Comparison of ENCODE assay signal across 30 mouse cellular contexts in genomic region chr19:10424751-10425150, GRCm38 (mm10). TPM values are rescaled to one million over a fixed set of nuclear protein-coding genes. Genes with fewer than 3 reads are reported as not detected.
DNase-seq lines count a peak whose midpoint lies in the region; ATAC-seq and TF ChIP-seq lines count a peak whose summit lies in the region.
"Had no signal": no experiment of that assay in that cellular context is flagged by ENCODE, and none has a peak within 500 bp of the region (broad histone marks: within the 10 kb centered on the region; RNA-seq: fewer than 3 reads in every experiment).

No protein-coding gene starts in this region.

- 0 out of 2 replicates have a peak overlapping the region, but pooled peaks have one; percentile 24 for H3K27ac ChIP-seq in kidney, embryonic 15.5 days
- H3K27ac ChIP-seq in kidney, embryonic 14.5 days (ENCODE audit: low read depth, low read length) = no peak overlapping the region
- no peak overlapping the region for H3K27ac ChIP-seq in lung, postnatal 0 days (ENCODE audit: low read length)
- H3K27ac ChIP-seq: embryonic facial prominence, embryonic 12.5 days; forebrain, embryonic 15.5 days; hindbrain, embryonic 14.5 days; left cerebral cortex, adult 2 months; limb, embryonic 12.5 days; neural tube, embryonic 12.5 days had no signal

- peak; percentile 55 for DNase-seq in lung, postnatal 10 days
- DNase-seq in lung, postnatal 0 days (ENCODE audit: low spot score) = no peak
- DNase-seq in adipocyte (ENCODE audit: low spot score) = peak; percentile 63
- DNase-seq in kidney, postnatal 36 days = peak; percentile 29 to 32
- DNase-seq: adrenal gland, postnatal 10 days; cerebellum, adult 8-10 months; gastrocnemius, postnatal 36 days; heart, adult 18-20 months; liver, postnatal 0 days; right cerebral cortex, postnatal 4 days; thymus, adult 2 months; thymus, postnatal 36 days had no signal

- no peak for ATAC-seq in kidney, embryonic 15.5 days (replicated peaks; ENCODE audit: low FRiP score)
- ATAC-seq in kidney, embryonic 14.5 days (ENCODE audit: low FRiP score, low TSS enrichment) = no peak
- ATAC-seq in lung, postnatal 0 days = no peak
- no peak for ATAC-seq in megakaryocyte, adult 5-6 weeks (ENCODE audit: poor library complexity, severe bottlenecking)
- ATAC-seq: CD4-positive, CD25-positive, alpha-beta regulatory T cell, adult 4 months; forebrain, embryonic 15.5 days; intestine, postnatal 0 days; liver, postnatal 0 days; midbrain, embryonic 16.5 days had no signal

- H3K9ac ChIP-seq in kidney, embryonic 15.5 days = no peak overlapping the region
- no peak overlapping the region for H3K9ac ChIP-seq in kidney, embryonic 14.5 days (ENCODE audit: low read depth, low read length)
- H3K9ac ChIP-seq in lung, postnatal 0 days (replicated peaks; ENCODE audit: low read depth) = no peak overlapping the region
- H3K9ac ChIP-seq: embryonic facial prominence, embryonic 12.5 days; forebrain, embryonic 15.5 days; heart, embryonic 12.5 days; hindbrain, embryonic 14.5 days; limb, embryonic 12.5 days; liver, postnatal 0 days; neural tube, embryonic 12.5 days had no signal

- peaks cover 35% of the 10 kb centered on the region for H3K27me3 ChIP-seq in kidney, embryonic 15.5 days
- H3K27me3 ChIP-seq in kidney, embryonic 14.5 days (ENCODE audit: control insufficient read depth, insufficient read depth, low read length) = 0 out of 2 replicates have a peak, but pooled peaks cover 5% of the 10 kb centered on the region
- H3K27me3 ChIP-seq in lung, postnatal 0 days (replicated peaks; ENCODE audit: insufficient read depth, low read length) = 0 out of 2 replicates have a peak, but pooled peaks cover 3% of the 10 kb centered on the region
- H3K27me3 ChIP-seq: forebrain, embryonic 15.5 days had no signal

- no peak for TF ChIP-seq CTCF in lung, postnatal 0 days (IDR thresholded peaks at IDR 0.05)

- H3K4me2 ChIP-seq in kidney, embryonic 15.5 days = no peak overlapping the region
- no peak overlapping the region for H3K4me2 ChIP-seq in kidney, embryonic 14.5 days (replicated peaks; ENCODE audit: low read depth, low read length)
- no peak overlapping the region for H3K4me2 ChIP-seq in lung, postnatal 0 days (replicated peaks; ENCODE audit: low read depth, low read length)
- H3K4me2 ChIP-seq: embryonic facial prominence, embryonic 12.5 days; forebrain, embryonic 15.5 days; heart, embryonic 12.5 days; hindbrain, embryonic 14.5 days; limb, embryonic 12.5 days; liver, embryonic 11.5 days; midbrain, embryonic 11.5 days; neural tube, embryonic 12.5 days had no signal

- no peaks in the 10 kb centered on the region for H3K9me3 ChIP-seq in kidney, embryonic 15.5 days (replicated peaks)
- no peaks in the 10 kb centered on the region for H3K9me3 ChIP-seq in kidney, embryonic 14.5 days (ENCODE audit: control insufficient read depth, low read length)
- H3K9me3 ChIP-seq in lung, postnatal 0 days (ENCODE audit: low read length) = no peaks in the 10 kb centered on the region
- H3K9me3 ChIP-seq: embryonic facial prominence, embryonic 12.5 days; forebrain, embryonic 15.5 days; heart, embryonic 12.5 days; limb, embryonic 12.5 days; neural tube, embryonic 12.5 days had no signal

- H3K4me3 ChIP-seq in kidney, embryonic 15.5 days (replicated peaks) = no peak overlapping the region
- no peak overlapping the region for H3K4me3 ChIP-seq in kidney, embryonic 14.5 days (ENCODE audit: low read length)
- no peak overlapping the region for H3K4me3 ChIP-seq in lung, postnatal 0 days (ENCODE audit: low read depth, low read length)
- H3K4me3 ChIP-seq: embryonic facial prominence, embryonic 12.5 days; forebrain, embryonic 15.5 days; heart, embryonic 12.5 days; layer of hippocampus, adult 2 months; left cerebral cortex, adult 2 months; limb, embryonic 12.5 days; myocyte; neural tube, embryonic 12.5 days had no signal

- TF ChIP-seq EP300 in lung, postnatal 0 days (IDR thresholded peaks at IDR 0.05) = no peak

- 34% methylated on average over 1 of the region's 1 CpGs for WGBS in kidney, embryonic 15.5 days
- WGBS in kidney, embryonic 14.5 days = 41% methylated on average over 1 of the region's 1 CpGs
- 42% methylated on average over 1 of the region's 1 CpGs for WGBS in lung, postnatal 0 days

- H3K36me3 ChIP-seq in kidney, embryonic 15.5 days = no peaks in the 10 kb centered on the region
- no peaks in the 10 kb centered on the region for H3K36me3 ChIP-seq in kidney, embryonic 14.5 days (ENCODE audit: control insufficient read depth, insufficient read depth, low read length)
- no peaks in the 10 kb centered on the region for H3K36me3 ChIP-seq in lung, postnatal 0 days (ENCODE audit: insufficient read depth, low read length)
- H3K36me3 ChIP-seq: embryonic facial prominence, embryonic 12.5 days; forebrain, embryonic 15.5 days; heart, embryonic 12.5 days; limb, embryonic 12.5 days; neural tube, embryonic 12.5 days had no signal

- peaks cover 81% of the 10 kb centered on the region for H3K4me1 ChIP-seq in kidney, embryonic 15.5 days
- H3K4me1 ChIP-seq in kidney, embryonic 14.5 days (ENCODE audit: control insufficient read depth, insufficient read depth, low read length) = peaks cover 61% of the 10 kb centered on the region
- H3K4me1 ChIP-seq in lung, postnatal 0 days (ENCODE audit: insufficient read depth, low read depth, low read length) = peaks cover 3% of the 10 kb centered on the region; the same call in 1 of the 2 replicates

RNA-seq across cellular contexts. Expression of gene Lrrc10b, which starts 32.5 kb away (rescaled TPM):
- 0.69 and 0.73 TPM in 2 replicates for polyA plus RNA-seq in kidney, embryonic 15.5 days (2015; fragmentation: Nextera tagmentation; extraction: Ambion mirVana)
- polyA plus RNA-seq in kidney, embryonic 14.5 days (2014; fragmentation: Nextera tagmentation; extraction: Ambion mirVana) = 0.91 and 1.0 TPM in 2 replicates
- polyA plus RNA-seq in lung, postnatal 0 days (2015; fragmentation: Nextera tagmentation; extraction: Ambion mirVana) = 3.7 and 3.9 TPM in 2 replicates
- total RNA-seq in megakaryocyte, adult 5-6 weeks (2015) = not detected in 2 replicates
- not detected in 2 replicates for total RNA-seq in megakaryocyte, adult 5-6 weeks (2017)
- total RNA-seq: hematopoietic stem cell, adult 5-6 weeks had no signal
- polyA plus RNA-seq: CD4-positive, CD25-positive, alpha-beta regulatory T cell, adult 4 months; liver, embryonic 11.5 days; liver, postnatal 0 days had no signal

RNA-seq across cellular contexts. Expression of gene Syt7, which starts 35.9 kb away (rescaled TPM):
- 1.5 and 2.3 TPM in 2 replicates for polyA plus RNA-seq in kidney, embryonic 15.5 days (2015; fragmentation: Nextera tagmentation; extraction: Ambion mirVana)
- polyA plus RNA-seq in kidney, embryonic 14.5 days (2014; fragmentation: Nextera tagmentation; extraction: Ambion mirVana) = 2.1 and 2.3 TPM in 2 replicates
- 1.4 and 3.0 TPM in 2 replicates for polyA plus RNA-seq in lung, postnatal 0 days (2015; fragmentation: Nextera tagmentation; extraction: Ambion mirVana)
- not detected in 2 replicates for total RNA-seq in megakaryocyte, adult 5-6 weeks (2015)
- total RNA-seq in megakaryocyte, adult 5-6 weeks (2017) = not detected in 2 replicates
- total RNA-seq: hematopoietic stem cell, adult 5-6 weeks had no signal
- polyA plus RNA-seq: CD4-positive, CD25-positive, alpha-beta regulatory T cell, adult 4 months had no signal

RNA-seq across cellular contexts. Expression of gene Ppp1r32, which starts 58.0 kb away (rescaled TPM):
- not detected in 2 replicates for polyA plus RNA-seq in kidney, embryonic 15.5 days (2015; fragmentation: Nextera tagmentation; extraction: Ambion mirVana)
- not detected in 2 replicates for polyA plus RNA-seq in kidney, embryonic 14.5 days (2014; fragmentation: Nextera tagmentation; extraction: Ambion mirVana)
- polyA plus RNA-seq in lung, postnatal 0 days (2015; fragmentation: Nextera tagmentation; extraction: Ambion mirVana) = 2.6 and 2.9 TPM in 2 replicates
- total RNA-seq in megakaryocyte, adult 5-6 weeks (2015) = 0.29 TPM in 1 of 2 replicates, not detected in the other
- total RNA-seq in megakaryocyte, adult 5-6 weeks (2017) = 0.37 TPM in 1 of 2 replicates, not detected in the other
- total RNA-seq: hematopoietic stem cell, adult 5-6 weeks had no signal
- polyA plus RNA-seq: heart, embryonic 12.5 days; limb, embryonic 12.5 days; neural tube, embryonic 12.5 days had no signal
